Mouse (Mus musculus): ENCODE measurements at regions not wholly inside any gene's neighbourhood (a gene's known extent, or its start where the extent isn't known, plus 50 kb on each side); places are given as distances from the start of the nearest gene placed in this dataset.
"Not testable (repeated sequence)": the region's sequence is repeated elsewhere in the genome, so short reads cannot be mapped to it uniquely, and the experiment has no call there.

GRCm38 (mm10) chr14:53766501-53766900 lies 487.4 kb downstream of the Dad1 start:
- not testable (repeated sequence) for H3K9me3 ChIP-seq; H3K27ac ChIP-seq (replicated peaks); H3K9ac ChIP-seq (replicated peaks); H3K4me3 ChIP-seq; H3K4me1 ChIP-seq; H3K27me3 ChIP-seq; H3K4me2 ChIP-seq (replicated peaks); ATAC-seq (replicated peaks); H3K36me3 ChIP-seq
- WGBS, result 75% methylated on average over 6 of the region's 6 CpGs

GRCm38 (mm10) chr14:53765918-53766317 lies 488.0 kb downstream of the Dad1 start:
- H3K36me3 ChIP-seq; H3K4me3 ChIP-seq; H3K9me3 ChIP-seq; H3K4me1 ChIP-seq; H3K27ac ChIP-seq (replicated peaks); ATAC-seq (replicated peaks); H3K4me2 ChIP-seq (replicated peaks); H3K27me3 ChIP-seq; H3K9ac ChIP-seq (replicated peaks): not testable (repeated sequence)
- 97% methylated on average over 1 of the region's 1 CpGs for WGBS

- H3K4me2 ChIP-seq (replicated peaks); ATAC-seq (replicated peaks); H3K4me3 ChIP-seq; H3K27ac ChIP-seq (replicated peaks); H3K9ac ChIP-seq (replicated peaks); H3K9me3 ChIP-seq; H3K27me3 ChIP-seq; H3K4me1 ChIP-seq; H3K36me3 ChIP-seq: not testable (repeated sequence)
- WGBS, result 70% methylated on average over 2 of the region's 2 CpGs
These were observed 493.3 kb downstream of the Dad1 start for GRCm38 (mm10) chr14:53760578-53760977.

GRCm38 (mm10) chr14:53757782-53758181 lies 496.1 kb downstream of the Dad1 start:
- not testable (repeated sequence) for H3K4me2 ChIP-seq (replicated peaks); H3K36me3 ChIP-seq; ATAC-seq (replicated peaks); H3K9me3 ChIP-seq; H3K4me1 ChIP-seq; H3K9ac ChIP-seq (replicated peaks); H3K4me3 ChIP-seq; H3K27ac ChIP-seq (replicated peaks); H3K27me3 ChIP-seq
- 72% methylated on average over 4 of the region's 4 CpGs for WGBS

- H3K36me3 ChIP-seq; H3K4me1 ChIP-seq; H3K4me2 ChIP-seq (replicated peaks); H3K27me3 ChIP-seq; H3K27ac ChIP-seq (replicated peaks); H3K9ac ChIP-seq (replicated peaks); H3K9me3 ChIP-seq; ATAC-seq (replicated peaks); H3K4me3 ChIP-seq: not testable (repeated sequence)
- WGBS, result no CpG with 5 or more reads among the region's 1 CpGs
These were observed 496.8 kb downstream of the Dad1 start for GRCm38 (mm10) chr14:53757095-53757494.

GRCm38 (mm10) chr14:53750703-53751441 lies 503.0 kb downstream of the Dad1 start:
- Histone ChIP-seq H3K4me3 (no peak overlapping the region), H3K4me1 (no peaks in the 10 kb centered on the region), H3K27ac (replicated peaks) (no peak overlapping the region), H3K4me2 (replicated peaks) (no peak overlapping the region), H3K27me3 (no peaks in the 10 kb centered on the region), H3K9me3 (no peaks in the 10 kb centered on the region), H3K9ac (replicated peaks) (no peak overlapping the region), H3K36me3 (no peaks in the 10 kb centered on the region)
- no peak for ATAC-seq (replicated peaks)
- WGBS, result 80% methylated on average over 4 of the region's 4 CpGs

- H3K4me2 ChIP-seq (replicated peaks); H3K27me3 ChIP-seq; H3K9ac ChIP-seq (replicated peaks); H3K4me3 ChIP-seq; H3K4me1 ChIP-seq; H3K27ac ChIP-seq (replicated peaks); H3K9me3 ChIP-seq; H3K36me3 ChIP-seq; ATAC-seq (replicated peaks): not testable (repeated sequence)
- WGBS, result 83% methylated on average over 3 of the region's 3 CpGs
These were observed 510.4 kb downstream of the Dad1 start for GRCm38 (mm10) chr14:53743552-53743951.

- H3K27me3 ChIP-seq; H3K9ac ChIP-seq (replicated peaks); H3K9me3 ChIP-seq; H3K4me1 ChIP-seq; ATAC-seq (replicated peaks); H3K27ac ChIP-seq (replicated peaks); H3K4me2 ChIP-seq (replicated peaks); H3K36me3 ChIP-seq; H3K4me3 ChIP-seq: not testable (repeated sequence)
- WGBS, result 88% methylated on average over 2 of the region's 2 CpGs
These were observed 511.0 kb downstream of the Dad1 start for GRCm38 (mm10) chr14:53742864-53743263.

- WGBS, result 45% methylated on average over 4 of the region's 4 CpGs
- H3K36me3 ChIP-seq; H3K4me3 ChIP-seq; H3K4me2 ChIP-seq (replicated peaks); H3K9ac ChIP-seq (replicated peaks); H3K27ac ChIP-seq (replicated peaks); H3K27me3 ChIP-seq; ATAC-seq (replicated peaks); H3K4me1 ChIP-seq; H3K9me3 ChIP-seq: not testable (repeated sequence)
These were observed 512.7 kb downstream of the Dad1 start for GRCm38 (mm10) chr14:53741246-53741645.

- not testable (repeated sequence) for H3K9ac ChIP-seq (replicated peaks); ATAC-seq (replicated peaks); H3K27me3 ChIP-seq; H3K27ac ChIP-seq (replicated peaks); H3K4me2 ChIP-seq (replicated peaks); H3K36me3 ChIP-seq; H3K4me3 ChIP-seq; H3K4me1 ChIP-seq; H3K9me3 ChIP-seq
- 34% methylated on average over 4 of the region's 4 CpGs for WGBS
These were observed 515.9 kb downstream of the Dad1 start for GRCm38 (mm10) chr14:53737962-53738361.

- not testable (repeated sequence) for H3K4me1 ChIP-seq; H3K36me3 ChIP-seq; H3K27me3 ChIP-seq; H3K9ac ChIP-seq (replicated peaks); H3K27ac ChIP-seq (replicated peaks); ATAC-seq (replicated peaks); H3K9me3 ChIP-seq; H3K4me2 ChIP-seq (replicated peaks); H3K4me3 ChIP-seq
- WGBS, result 77% methylated on average over 4 of the region's 4 CpGs
These were observed 517.6 kb downstream of the Dad1 start for GRCm38 (mm10) chr14:53736274-53736673.

- not testable (repeated sequence) for ATAC-seq (replicated peaks); H3K27me3 ChIP-seq; H3K27ac ChIP-seq (replicated peaks); H3K36me3 ChIP-seq; H3K4me1 ChIP-seq; H3K9ac ChIP-seq (replicated peaks); H3K9me3 ChIP-seq; H3K4me3 ChIP-seq; H3K4me2 ChIP-seq (replicated peaks)
- no CpG with 5 or more reads among the region's 4 CpGs for WGBS
These were observed 522.3 kb downstream of the Dad1 start for GRCm38 (mm10) chr14:53731600-53731999.

GRCm38 (mm10) chr14:53729877-53730276 lies 524.0 kb downstream of the Dad1 start:
- H3K36me3 ChIP-seq; H3K9me3 ChIP-seq; H3K27me3 ChIP-seq; H3K27ac ChIP-seq (replicated peaks); H3K9ac ChIP-seq (replicated peaks); H3K4me3 ChIP-seq; H3K4me2 ChIP-seq (replicated peaks); H3K4me1 ChIP-seq; ATAC-seq (replicated peaks): not testable (repeated sequence)
- WGBS, result 51% methylated on average over 2 of the region's 7 CpGs
